Mouse (Mus musculus): ENCODE data around the gene Phgr1.

GRCm38 (mm10) chr2:118749341-118749884, 23.2 kb upstream of the Phgr1 start:
- TF ChIP-seq GATA1 (IDR thresholded peaks at IDR 0.05; ENCODE audit: borderline replicate concordance, low read length): no peak
- no peak for TF ChIP-seq FLI1 (IDR thresholded peaks at IDR 0.05; ENCODE audit: low read length)
